Comparison of ENCODE assay signal across 7 mouse cellular contexts in genomic region chr6:137754056-137754856, GRCm38 (mm10). TPM values are rescaled to one million over a fixed set of nuclear protein-coding genes. Genes with fewer than 3 reads are reported as not detected.
DNase-seq lines count a peak whose midpoint lies in the region; ATAC-seq and TF ChIP-seq lines count a peak whose summit lies in the region.

Gene Dera, plus strand, starts transcription at chr6:137754546.

- no peak for TF ChIP-seq CTCF in gastrocnemius, adult 2 months (IDR thresholded peaks at IDR 0.05)

- ATAC-seq in hindbrain, embryonic 16.5 days, result peak; percentile 80

- H3K36me3 ChIP-seq in hindbrain, embryonic 16.5 days (ENCODE audit: control insufficient read depth, insufficient read depth, low read length), result peaks cover 16% of the 10 kb centered on the region

- intact Hi-C loops in gastrocnemius, adult 2 months (cut with DNase I), result no loop called here
- intact Hi-C loops in left cerebral cortex, postnatal 14 days (cut with DNase I), result loop anchor here (10.0 kb wide), 1 partner anchor 671 kb away; no protein-coding TSS in a partner anchor

- peak within 1 kb of the TSS; percentile 94 for H3K4me2 ChIP-seq in hindbrain, embryonic 16.5 days (ENCODE audit: low read length)

- H3K4me3 ChIP-seq in gastrocnemius, adult 2 months, result peak within 1 kb of the TSS; percentile 87
- H3K4me3 ChIP-seq in hindbrain, embryonic 16.5 days (ENCODE audit: low read length), result peak within 1 kb of the TSS; percentile 67

- DNase-seq in ZHBTc4 (ENCODE audit: low read depth, low spot score), result peak; percentile 95
- DNase-seq in cerebellum, postnatal 25 days, result peak; percentile 56 to 80
- peak; percentile 89 for DNase-seq in gastrocnemius, adult 2 months
- peak; percentile 47 to 52 for DNase-seq in left cerebral cortex, postnatal 14 days (ENCODE audit: low spot score in 2 of 2)
- peak; percentile 86 for DNase-seq in mesoderm, embryonic 11.5 days (ENCODE audit: low read depth, low spot score)
- DNase-seq in right cerebral cortex, postnatal 4 days, result peak; percentile 64

- peak within 1 kb of the TSS; percentile 77 for H3K9ac ChIP-seq in hindbrain, embryonic 16.5 days (ENCODE audit: low read depth, low read length)

- peaks cover 4% of the 10 kb centered on the region; the same call in 1 of the 2 replicates for H3K4me1 ChIP-seq in hindbrain, embryonic 16.5 days (ENCODE audit: control insufficient read depth, insufficient read depth, low read depth, low read length)

- H3K27ac ChIP-seq in gastrocnemius, adult 2 months, result peak within 1 kb of the TSS; percentile 87
- H3K27ac ChIP-seq in hindbrain, embryonic 16.5 days (ENCODE audit: low read depth, low read length), result no peak within 1 kb of the TSS

- 13% methylated on average over 23 of the region's 26 CpGs for WGBS in hindbrain, embryonic 16.5 days

- H3K9me3 ChIP-seq in hindbrain, embryonic 16.5 days (ENCODE audit: control insufficient read depth, low read length), result no peaks in the 10 kb centered on the region

- H3K27me3 ChIP-seq in hindbrain, embryonic 16.5 days (replicated peaks; ENCODE audit: control insufficient read depth, insufficient read depth, low read length), result no peaks in the 10 kb centered on the region

RNA-seq across cellular contexts. Expression of gene Dera, which starts in this region (rescaled TPM):
- total RNA-seq in gastrocnemius, adult 2 months (2021), result 1 to 10 TPM; 6.3 to 9.5 TPM
- 13.7 and 14.3 TPM in 2 replicates for polyA plus RNA-seq in hindbrain, embryonic 16.5 days (2015; fragmentation: Nextera tagmentation; extraction: Ambion mirVana)
- total RNA-seq in left cerebral cortex, postnatal 14 days (2021), result 1 to 10 TPM; 6.1 to 7.9 TPM
